17 mouse cellular contexts compared by ENCODE assay signal in the genomic region with DNA sequence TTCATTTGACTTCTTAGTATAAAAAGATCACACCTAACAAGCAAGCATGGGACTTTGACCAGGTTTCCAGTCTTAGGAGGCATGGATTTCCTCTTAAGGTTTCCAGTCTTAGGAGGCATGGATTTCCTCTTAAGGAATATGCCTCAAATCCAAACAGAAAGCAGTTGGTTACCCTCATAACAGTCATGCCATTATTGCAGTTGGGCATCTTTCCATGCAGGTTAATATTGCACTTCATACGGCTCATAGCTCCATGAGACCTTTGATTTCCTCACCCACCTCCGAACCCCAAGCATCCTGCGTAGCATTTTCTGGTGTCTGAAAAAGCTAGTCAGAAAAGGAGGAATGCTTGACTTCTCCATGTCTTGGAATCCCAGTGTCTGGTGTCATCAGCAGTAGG.
"Had no signal": no experiment of that assay in that cellular context is flagged by ENCODE, and none has a peak within 500 bp of the region (broad histone marks: within the 10 kb centered on the region; RNA-seq: fewer than 3 reads in every experiment).

No protein-coding gene starts in this region.

- H3K4me1 ChIP-seq: lung, embryonic 15.5 days; midbrain, embryonic 13.5 days; midbrain, embryonic 15.5 days; neural tube, embryonic 12.5 days; stomach, embryonic 15.5 days had no signal

- H3K4me3 ChIP-seq: lung, embryonic 15.5 days; megakaryocyte, embryonic 14.5 days; midbrain, embryonic 13.5 days; midbrain, embryonic 15.5 days; neural tube, embryonic 12.5 days; stomach, embryonic 15.5 days had no signal

- H3K4me2 ChIP-seq: lung, embryonic 15.5 days; midbrain, embryonic 11.5 days; midbrain, embryonic 13.5 days; midbrain, embryonic 15.5 days; neural tube, embryonic 12.5 days; stomach, embryonic 15.5 days had no signal

- H3K27ac ChIP-seq: lung, embryonic 15.5 days; macrophage; midbrain, embryonic 13.5 days; midbrain, embryonic 15.5 days; neural tube, embryonic 12.5 days; stomach, embryonic 15.5 days; stomach, postnatal 0 days had no signal

- DNase-seq: lung, adult 2 months; lung, postnatal 14 days; lung, postnatal 36 days; right cerebral cortex, postnatal 14 days; thymus, adult 2 months; thymus, postnatal 25 days; thymus, postnatal 4 days had no signal

- H3K27me3 ChIP-seq: lung, embryonic 15.5 days; megakaryocyte, embryonic 14.5 days; midbrain, embryonic 13.5 days; midbrain, embryonic 15.5 days; neural tube, embryonic 12.5 days; stomach, embryonic 15.5 days had no signal

- ATAC-seq: lung, postnatal 0 days; midbrain, embryonic 13.5 days; midbrain, embryonic 15.5 days had no signal

- H3K9ac ChIP-seq: lung, embryonic 15.5 days; midbrain, embryonic 13.5 days; midbrain, embryonic 15.5 days; neural tube, embryonic 12.5 days; stomach, embryonic 15.5 days had no signal
